Mouse (Mus musculus): ENCODE data around the gene Gimap3. TPM values are rescaled to one million over a fixed set of nuclear protein-coding genes. Genes with fewer than 3 reads are reported as not detected.

Gimap3 gene
- polyA plus RNA-seq (2017; shearing (Covaris generic)) = 1,000 to 10,000 TPM; 1,102 to 1,198 TPM

DNA sequence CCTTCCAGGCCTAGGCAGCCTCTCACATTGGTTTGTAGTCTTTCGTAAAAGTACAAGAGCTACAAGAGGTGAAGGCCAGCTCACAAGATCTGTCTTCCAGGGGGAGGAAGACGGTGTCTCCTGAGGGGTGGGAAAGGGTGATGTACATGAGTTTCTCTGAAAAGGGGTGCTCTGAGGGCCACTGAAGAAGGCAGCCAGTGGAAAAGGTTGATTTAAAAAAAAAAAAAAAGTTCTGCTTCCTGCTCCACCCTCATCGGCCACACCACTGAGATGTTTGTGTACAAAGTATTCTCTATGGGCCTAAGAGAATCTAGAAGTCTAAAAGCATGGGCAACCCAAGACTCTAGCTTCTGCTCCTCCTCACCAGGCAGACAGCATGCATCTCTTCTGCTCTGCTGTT is at the start of gene Gimap3:
Gimap3 (minus strand) TSS at position 156 of the 400 bp plus-strand sequence.
- peak; percentile 70 for ATAC-seq

DNA sequence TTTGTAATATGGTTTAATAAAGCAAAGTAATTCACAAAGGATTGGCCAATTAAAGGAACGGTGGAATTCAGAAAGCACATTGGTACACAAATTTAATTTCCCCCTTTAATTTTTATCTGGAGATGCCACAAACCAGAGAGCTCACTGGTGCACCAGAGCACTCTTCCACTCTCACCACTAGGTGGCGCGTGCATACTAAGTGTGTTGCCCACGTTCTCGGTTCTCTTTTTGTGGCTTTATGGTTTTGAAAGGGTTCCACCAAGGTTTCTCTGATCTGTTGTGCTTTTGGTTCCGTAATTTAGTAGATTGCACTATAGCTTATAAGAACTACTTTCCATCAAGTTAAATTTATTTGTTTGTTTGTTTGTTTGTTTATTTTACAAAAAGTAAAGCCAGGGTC is 47.2 kb upstream of the Gimap3 start:
- ATAC-seq = peak; percentile 68

DNA sequence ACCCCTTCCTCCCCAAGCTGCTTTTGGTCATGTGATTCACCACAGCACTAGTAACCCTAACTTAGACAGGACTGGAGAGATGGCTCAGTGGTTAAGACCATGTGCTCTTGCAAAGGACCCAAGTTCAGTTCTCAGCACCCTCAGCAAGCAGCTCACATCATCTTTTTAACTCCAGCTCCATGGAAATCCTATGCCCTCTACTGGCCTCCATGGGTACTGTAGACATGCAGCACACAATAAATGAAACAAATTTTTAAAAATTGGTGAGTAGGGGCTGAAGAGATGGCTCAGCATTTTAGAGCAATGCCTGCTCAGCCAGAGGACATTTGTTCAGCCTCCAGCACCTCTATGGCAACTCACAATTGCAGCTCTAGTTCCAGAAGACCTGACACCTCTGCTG is 44.4 kb upstream of the Gimap3 start:
- no peak for ATAC-seq

DNA sequence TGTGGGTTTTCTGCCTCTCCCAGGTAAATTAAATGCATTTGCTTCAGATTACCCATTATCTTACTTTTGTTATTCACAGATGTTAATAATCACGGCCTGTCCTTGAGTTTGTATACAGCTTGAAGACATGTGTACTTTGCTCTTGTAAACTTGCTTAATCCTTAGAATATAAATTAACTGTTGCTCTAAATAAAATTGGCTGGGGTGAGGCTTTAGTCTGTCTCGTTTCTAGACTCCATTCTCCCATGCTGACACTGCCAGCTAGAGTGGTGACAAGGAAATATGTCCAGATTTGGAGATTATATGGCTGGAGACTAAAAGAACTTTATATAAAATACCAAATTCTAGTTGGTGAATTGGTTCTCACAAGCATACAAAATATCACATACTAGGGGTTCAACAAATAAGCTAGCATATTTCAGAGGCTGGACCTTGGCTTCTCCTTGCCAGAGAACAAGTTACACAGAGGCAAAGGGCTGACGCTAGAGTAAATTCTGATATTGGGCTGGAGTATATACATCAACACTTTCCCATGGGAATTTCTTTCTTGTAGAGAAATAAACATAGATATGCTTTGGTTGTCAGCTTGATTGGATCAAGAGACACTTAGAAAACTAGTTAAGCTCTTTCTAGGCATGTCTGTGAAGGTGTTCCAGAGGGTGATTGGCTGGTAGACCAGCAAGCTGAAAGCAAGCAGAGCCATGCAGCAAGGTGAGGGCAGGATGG is 39.0 kb upstream of the Gimap3 start:
- no peak for ATAC-seq

DNA sequence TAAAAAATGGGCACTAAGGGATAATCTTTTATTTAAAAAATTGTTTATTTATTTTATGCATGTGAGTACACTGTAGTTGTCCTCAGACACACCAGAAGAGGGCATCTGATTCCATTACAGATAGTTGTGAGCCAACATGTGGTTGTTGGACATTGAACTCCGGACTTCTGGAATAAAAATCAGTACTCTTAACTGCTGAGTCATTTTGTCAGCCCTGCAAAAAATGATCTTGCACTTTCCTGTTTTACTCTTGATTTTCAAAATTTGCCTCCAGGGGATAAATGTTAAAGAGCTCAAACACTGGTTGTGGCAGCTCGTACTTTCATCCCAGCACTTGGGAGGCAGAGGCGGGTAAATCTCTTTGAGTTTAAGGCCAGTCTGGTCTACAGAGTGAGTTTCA is 36.1 kb upstream of the Gimap3 start:
- ATAC-seq = no peak

DNA sequence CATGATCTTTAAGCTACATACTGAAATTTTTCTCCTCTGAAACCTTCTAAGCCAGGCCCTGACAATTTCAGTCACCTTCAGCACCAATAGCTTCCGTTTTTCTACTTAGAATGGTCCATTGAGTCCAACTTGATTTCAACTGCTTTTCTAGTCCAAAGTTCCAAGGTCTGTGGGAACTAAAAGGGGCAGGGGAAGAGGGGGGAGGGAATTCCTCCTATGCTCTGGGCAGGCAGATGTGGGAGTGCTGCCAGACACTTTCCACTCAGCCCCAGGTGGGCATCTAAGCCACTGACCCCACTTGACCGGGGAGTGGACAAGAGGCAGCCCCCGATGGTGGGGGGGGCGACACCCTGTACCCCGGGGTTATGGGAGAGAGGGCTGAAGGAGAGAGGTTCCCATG is 33.7 kb upstream of the Gimap3 start:
- no peak for ATAC-seq

DNA sequence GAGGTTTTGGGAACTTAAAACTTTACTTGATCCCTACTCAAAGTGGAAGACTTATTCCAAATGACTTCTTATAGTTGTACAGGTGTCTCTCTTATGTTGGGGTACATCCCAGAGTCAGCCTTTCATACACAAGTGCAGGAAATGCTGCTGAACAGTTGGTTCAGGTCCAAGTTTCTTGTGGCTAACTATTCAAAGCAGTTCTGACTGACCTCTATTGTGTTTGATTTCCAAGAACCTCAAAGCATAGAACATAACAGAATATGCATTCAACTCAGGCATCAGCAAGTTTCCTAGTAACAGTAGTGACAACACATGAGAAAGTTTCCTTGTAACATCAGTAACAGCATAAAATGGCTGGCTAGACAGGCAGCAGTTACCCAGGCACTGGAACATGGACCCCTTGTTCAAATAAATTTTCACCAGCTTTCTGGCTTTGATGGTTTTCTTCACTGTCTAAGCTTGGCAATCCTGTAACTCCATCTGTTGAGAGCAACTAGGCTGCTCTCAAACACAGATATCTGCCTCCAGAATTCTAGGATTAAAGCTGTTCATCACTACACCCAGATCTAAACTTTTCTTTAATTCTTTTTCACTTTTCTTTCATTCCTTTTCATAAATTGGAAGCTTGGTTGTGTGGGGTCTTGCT is 32.9 kb upstream of the Gimap3 start:
- peak; percentile 15 for ATAC-seq

DNA sequence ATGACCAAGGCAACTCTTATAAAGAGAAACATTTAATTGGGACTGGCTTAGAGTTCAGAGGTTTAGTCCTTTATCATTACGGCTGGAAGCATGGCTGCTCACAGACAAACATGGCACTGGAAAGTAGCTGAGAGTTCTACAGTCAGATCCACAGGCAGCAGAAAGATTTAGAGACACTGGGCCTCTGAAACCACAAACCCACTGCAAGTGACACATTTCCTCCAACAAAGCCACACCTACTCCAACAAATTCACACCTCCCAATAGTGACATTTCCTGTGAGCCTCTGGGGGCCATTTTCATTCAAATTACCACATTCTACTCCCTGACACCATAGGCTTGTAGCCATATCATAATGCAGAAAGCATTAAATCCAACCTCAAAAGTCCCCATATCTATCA is 31.2 kb upstream of the Gimap3 start:
- ATAC-seq = peak; percentile 99

DNA sequence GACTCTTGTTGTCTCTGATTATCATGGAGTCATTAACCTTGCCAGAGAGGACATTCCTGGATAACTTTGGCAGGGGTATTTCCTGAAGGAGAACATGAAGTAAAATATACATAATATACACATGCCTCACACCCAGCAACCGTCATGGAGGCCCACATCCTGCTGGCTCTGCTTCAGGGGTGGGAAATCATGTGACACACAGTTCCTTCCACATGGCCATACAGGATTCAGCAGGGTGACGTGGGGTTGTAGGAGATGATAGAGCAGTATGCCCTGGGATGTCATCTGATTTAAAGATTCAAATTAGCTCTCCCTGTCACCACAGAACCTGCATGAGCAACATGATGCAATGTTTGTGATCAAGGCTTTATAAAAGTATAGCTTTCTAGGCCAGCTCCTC is 17.2 kb upstream of the Gimap3 start:
- peak; percentile 19 for ATAC-seq

DNA sequence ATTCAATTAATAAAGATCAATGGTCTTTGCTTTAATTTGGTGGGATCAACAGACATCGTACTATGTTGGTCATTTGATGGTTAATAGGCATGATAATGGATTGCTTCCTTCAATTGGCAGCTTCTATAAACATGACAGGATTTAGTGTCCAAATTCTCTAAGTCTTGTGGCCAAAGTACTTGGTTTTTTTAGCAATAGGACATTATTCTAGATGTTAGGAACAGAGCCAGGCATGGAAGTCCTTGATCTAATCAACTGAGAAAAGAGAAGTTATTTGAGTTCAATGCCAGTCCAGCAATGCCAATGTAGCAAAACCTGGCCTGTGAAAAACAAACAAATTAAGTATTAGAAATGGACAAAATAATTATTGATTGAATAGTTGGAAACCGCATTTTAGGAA is 14.9 kb upstream of the Gimap3 start:
- ATAC-seq = no peak

DNA sequence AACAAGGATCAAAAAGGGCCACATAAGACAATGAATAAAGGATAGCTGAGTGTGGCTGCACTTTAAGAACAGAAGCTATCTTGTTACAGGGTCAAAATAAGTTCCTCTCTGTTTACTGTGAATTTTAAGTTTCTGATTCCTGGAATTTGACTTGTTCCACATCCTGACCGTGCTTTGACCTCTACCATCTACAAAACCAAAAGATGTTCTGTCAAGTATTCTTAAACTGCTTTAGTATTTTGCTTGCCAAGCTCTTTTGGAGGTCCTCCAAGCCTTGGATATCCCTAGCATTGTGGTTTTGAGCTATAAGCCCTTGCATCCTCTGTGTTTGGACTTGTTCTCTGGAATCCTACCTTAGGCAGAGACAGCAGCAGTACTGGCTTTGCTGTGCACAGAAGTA is 14.5 kb upstream of the Gimap3 start:
- ATAC-seq = no peak

DNA sequence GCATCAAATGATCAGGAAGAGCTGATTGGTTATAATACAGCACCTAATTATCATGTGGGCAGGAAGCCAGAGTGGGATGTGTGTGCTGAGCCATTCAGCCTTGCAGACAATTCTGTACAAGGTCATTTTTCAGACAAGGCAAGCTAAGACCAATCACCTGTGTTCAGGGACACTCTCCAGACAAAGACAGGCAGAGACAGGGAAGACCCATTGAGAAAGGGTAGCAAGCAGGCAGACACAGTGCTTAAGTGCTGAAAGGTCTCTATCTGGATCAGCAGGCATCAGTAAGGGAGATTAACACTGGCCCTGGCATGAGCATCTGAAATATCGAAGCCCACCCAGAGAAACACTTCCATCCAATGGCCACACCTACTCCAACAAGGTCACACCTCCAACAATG is 13.8 kb upstream of the Gimap3 start:
- no peak for ATAC-seq

DNA sequence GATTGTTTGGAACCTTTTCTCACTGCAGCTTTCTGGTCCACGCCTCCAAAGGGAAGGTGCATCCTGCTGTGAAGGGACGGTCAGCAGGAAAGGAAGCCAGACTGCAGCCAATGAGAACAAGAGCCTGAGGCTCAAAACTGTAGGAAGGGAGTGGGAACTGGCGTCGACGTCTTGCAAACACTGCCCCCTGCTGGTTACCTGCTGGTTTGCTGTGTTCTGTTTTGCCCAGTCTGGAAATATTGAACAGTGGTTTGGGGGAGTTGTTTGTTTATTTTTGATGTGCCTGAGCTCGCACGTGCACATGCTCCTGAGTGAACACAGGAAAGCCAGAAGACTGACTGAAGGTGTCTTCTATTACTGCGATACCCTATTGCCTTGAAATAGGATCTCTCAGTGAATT is 1.4 kb upstream of the Gimap3 start:
- ATAC-seq = no peak

DNA sequence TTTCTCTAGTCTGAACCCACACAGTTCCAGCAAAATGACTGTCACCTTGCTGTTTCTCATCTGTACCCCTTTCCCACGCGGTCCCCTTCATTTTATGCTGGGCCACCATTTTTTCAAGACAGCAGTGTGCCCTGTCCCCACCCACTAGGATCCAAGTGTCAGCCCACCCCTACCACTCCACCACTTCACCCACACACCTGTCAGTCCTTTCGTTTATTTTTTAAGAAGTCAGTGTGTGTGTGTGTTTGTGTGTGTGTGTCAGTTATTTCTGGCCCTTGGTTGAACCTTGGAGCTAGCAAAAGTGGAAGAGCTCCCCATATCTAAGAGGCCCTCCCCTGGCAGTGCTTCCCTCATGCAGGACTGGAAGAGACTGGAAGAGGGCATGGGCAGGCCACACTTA is 1.7 kb downstream of the Gimap3 start:
- peak; percentile 3 for ATAC-seq

DNA sequence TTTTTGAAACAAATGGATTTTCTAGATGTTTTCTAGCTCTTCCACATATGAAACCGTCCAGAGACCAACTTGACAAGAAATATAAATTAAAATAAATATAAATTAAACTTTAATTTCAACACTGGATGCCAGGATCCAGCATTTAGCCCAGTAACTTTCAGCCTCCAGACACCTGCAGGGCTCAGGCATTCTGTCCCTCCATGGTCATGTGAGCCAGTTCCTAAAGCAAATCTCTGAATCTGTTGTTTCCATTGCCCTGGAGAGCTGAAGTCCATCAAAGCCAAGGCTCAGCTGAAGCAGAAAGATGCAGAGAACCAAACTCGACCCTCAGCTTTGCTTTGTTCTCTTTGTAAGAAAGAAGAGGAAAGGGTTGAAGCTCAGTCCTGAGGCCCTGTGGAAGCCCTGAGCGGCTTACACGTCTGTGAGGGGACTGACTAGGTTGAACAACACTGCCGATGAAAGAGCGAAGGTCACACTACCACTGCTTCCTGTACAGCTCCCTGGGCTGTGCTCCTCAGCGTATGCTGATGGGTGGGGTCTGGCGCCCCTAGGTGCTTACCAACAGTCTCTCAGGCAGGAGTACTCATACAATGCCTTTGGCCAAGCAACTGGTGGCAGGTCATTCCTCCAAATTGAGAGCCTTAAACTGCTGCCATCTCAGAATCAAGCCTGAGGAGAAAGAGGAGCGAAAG is 2.3 kb downstream of the Gimap3 start:
- peak; percentile 66 for ATAC-seq

DNA sequence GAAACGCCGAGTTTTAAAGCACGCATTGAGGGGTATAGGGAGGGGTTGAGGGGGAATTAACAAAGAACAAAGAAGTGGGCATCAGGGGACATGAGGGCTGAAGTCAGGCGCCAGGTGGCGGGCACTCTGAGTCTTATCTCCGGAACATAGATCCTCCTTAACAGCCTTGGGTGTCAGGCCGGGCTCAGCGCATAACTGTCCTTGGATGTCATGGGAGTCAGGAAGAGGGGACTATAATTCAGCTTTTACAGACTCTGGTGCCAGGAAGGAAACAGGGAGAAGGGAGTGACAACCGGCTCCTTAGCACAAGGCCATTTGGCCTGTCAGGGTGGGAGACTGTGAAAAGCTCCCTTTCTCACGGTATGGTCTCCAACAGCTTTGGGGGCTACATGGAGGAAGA is 6.2 kb downstream of the Gimap3 start:
- ATAC-seq = no peak

DNA sequence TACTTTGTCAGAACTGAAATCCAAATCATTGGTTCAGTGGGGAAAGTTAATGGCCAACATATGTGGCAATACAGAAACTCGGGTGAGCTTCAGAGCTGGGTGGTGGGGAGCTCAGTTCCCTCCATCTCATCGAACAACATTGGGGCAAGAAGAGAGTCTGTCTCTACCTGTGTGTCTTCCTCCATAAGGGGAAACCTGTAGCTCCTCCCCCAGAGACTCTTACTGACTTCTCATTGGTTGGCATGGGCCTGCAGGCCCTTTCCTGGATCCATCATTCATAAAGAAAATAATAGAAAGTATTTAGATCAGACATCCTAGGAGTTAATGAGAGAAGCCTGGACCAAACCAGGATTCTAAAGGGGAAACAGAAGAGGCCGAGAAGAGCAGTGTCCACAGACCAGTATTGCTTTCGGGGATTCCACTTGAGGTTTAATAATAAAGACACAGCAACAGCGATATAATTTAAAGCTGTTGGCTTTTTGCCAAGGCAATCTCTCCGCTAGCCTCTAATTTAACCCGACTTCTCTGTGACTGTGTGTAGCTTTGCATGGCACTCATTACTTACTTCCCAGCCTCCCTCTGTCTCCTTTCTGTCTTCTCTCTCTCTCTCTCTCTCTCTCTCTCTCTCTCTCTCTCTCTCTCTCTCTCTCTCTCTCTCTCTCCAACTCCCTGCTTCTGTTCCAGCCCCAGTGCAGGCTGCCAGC is 6.9 kb downstream of the Gimap3 start:
- ATAC-seq = peak; percentile 21

DNA sequence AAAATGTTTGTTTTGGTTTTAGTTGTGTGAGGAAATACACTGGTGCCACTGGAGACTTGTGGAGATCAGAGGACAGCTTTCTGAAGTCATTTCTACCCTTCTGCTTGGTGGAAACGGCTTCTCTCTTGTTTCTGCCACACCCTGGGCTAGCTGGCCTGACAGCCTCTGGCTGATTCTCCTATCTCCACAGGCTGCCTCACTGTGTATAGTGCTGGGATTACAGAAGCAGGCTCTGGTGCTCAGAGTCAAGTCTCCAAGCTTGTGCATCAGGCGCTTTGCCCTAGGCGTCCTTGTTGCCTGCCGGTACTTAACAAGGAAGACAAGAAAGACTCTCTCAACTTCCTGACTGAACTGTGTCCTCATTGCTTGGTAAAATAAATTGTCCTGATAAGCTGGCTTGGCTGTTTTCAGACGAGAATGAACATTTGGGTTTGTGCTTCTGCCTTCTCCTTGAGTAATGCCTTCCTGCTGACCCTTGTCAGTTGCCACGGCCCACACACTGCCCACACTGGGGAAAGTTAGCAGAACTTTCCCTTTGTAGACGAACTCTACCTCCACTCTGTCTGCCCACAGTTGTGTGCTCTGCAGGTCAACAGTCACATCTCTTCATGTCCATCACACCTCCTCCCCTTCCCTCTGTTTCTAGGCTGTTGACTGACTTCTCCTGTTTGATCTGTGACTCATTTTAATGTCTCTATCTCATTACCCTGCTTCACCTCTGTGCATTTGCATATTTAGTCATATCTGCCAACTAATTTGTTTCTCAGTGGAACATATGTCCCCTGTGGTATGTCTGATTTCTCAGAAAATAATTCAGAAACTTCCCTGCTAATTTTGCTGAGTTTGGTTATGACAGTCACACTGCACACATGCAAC is 23.3 kb downstream of the Gimap3 start:
- ATAC-seq = peak; percentile 66

DNA sequence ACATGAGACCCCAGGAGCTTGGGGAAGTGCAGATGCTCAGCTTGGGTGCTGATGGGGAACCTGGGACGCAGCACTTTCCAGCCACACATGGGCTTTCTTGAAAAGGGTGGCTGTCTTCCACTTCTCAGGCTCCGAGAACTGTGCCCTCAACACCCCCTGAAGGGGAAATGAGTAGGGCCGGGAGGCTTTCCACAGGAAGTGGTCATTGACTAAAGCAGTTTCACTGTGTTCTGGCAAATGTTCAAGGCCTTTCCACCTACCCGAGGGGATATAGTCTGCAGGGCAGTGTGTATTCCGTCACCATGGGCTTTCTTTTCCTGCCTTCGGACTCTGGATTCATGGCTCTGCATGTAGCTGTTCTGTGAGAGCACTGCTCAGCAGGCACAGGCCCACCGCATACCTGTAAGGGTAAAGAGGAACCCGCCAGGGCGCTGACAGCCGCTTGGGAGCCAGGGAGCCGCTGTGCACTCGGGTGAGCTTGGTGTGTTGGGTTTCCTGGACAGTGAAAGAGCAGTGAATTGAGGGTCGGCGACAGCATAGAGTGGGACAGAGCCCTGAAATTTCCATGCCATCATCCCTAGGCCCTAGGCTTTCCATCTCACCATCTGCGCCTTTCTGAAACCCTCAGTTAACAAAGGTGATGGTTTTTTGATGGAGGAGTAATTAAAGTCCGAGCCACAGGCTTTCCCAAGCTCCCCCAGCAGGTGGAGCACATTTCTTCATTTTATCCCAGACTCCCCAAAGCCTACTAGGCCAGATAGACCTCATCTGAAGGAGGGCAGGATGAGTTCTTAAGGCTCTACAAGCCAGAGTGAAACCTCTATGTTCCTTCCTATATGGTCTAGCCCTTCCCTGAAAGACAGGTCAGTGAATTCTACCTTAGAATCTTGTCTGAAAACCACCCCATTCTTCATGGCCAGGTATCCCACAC is 24.4 kb downstream of the Gimap3 start, which contains the start of gene Gimap5:
Gimap5 (plus strand) TSS at position 239 of the 931 bp plus-strand sequence.
- peak; percentile 48 for ATAC-seq

DNA sequence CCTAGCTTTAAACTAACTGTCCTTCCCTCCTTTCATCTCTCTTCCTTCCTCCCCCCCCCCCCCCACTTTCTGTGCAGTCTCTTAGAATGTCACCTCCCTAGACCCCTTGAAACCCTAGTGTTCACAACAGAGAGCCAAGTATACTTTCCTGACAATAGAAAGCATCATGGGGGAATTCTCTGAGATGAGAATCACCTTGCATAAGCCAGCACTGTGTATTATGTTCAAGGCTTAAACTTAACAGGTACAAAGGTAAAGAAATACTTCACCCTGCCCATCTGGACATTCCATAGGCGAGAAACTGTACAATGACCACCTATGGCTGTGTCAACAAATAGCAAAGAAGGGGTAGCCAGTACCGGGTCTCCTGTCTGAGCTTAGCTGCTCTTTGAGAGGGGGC is 25.2 kb downstream of the Gimap3 start:
- no peak for ATAC-seq
